Mouse (Mus musculus) MEL (cell line): Measurements from ENCODE around the gene Gm10803. TPM values are rescaled to one million over a fixed set of nuclear protein-coding genes. Genes with fewer than 3 reads are reported as not detected.

Experiments used
- DNase-seq: peaks from one replicate; pipeline ENCODE4 v3.0.0; 2011; ENCODE audit warnings: low read depth, low spot score
- H3K27ac ChIP-seq: 2 replicates; pipeline ENCODE4 v1.5.1; 2012; ENCODE audit warnings: low read depth, mild to moderate bottlenecking, control low read depth, low read length, moderate library complexity; ENCODE audit not compliant: control insufficient read depth
- H3K27me3 ChIP-seq, 2 experiments: fragments of 150-350 bp in 1 of 2; sonication (generic) in 1 of 2; 2 replicates each; pipeline ENCODE4 v1.6.1; 2012; ENCODE audit warnings: low read length in 2 of 2, mild to moderate bottlenecking in 2 of 2, improper control_type of control experiment in 1 of 2, moderate library complexity in 1 of 2; ENCODE audit not compliant: insufficient read depth in 2 of 2, control insufficient read depth in 1 of 2
- H3K36me3 ChIP-seq, 2 experiments: 2 replicates each; pipeline ENCODE4 v1.6.1; 2012 to 2014; ENCODE audit warnings: low read length in 2 of 2, improper control_type of control experiment in 1 of 2, inconsistent platforms in 1 of 2, mild to moderate bottlenecking in 1 of 2; ENCODE audit not compliant: insufficient read depth in 2 of 2, control insufficient read depth in 1 of 2
- H3K4me1 ChIP-seq, 2 experiments: fragments of 150-350 bp in 1 of 2; sonication (generic) in 1 of 2; 2 replicates each; pipeline ENCODE4 v1.6.1; 2012; ENCODE audit warnings: low read length in 2 of 2, improper control_type of control experiment in 1 of 2, mild to moderate bottlenecking in 1 of 2; ENCODE audit not compliant: insufficient read depth in 2 of 2, control insufficient read depth in 1 of 2
- H3K4me3 ChIP-seq, 2 experiments: fragments of 150-350 bp in 1 of 2; sonication (generic) in 1 of 2; 2 replicates each; pipeline ENCODE4 v1.5.1; 2012; ENCODE audit warnings: low read depth in 2 of 2, low read length in 2 of 2, mild to moderate bottlenecking in 2 of 2, moderate library complexity in 2 of 2, control low read depth in 1 of 2, improper control_type of control experiment in 1 of 2; ENCODE audit not compliant: control insufficient read depth in 1 of 2, insufficient read depth in 1 of 2
- H3K79me2 ChIP-seq: 2 replicates; pipeline ENCODE4 v1.6.1; 2012; ENCODE audit warnings: mild to moderate bottlenecking, low read length, moderate library complexity; ENCODE audit not compliant: control insufficient read depth, poor library complexity, insufficient read depth
- H3K9ac ChIP-seq: 2 replicates; pipeline ENCODE4 v1.6.1; 2012; ENCODE audit warnings: low read depth, mild to moderate bottlenecking, control low read depth, low read length, moderate library complexity; ENCODE audit not compliant: control insufficient read depth, poor library complexity, severe bottlenecking
- H3K9me3 ChIP-seq: fragments of 150-350 bp; sonication (generic); replicated peaks from 2 replicates; pipeline ENCODE4 v1.6.1; 2012; ENCODE audit warnings: mild to moderate bottlenecking, low read length, improper control_type of control experiment, moderate library complexity; ENCODE audit not compliant: insufficient read depth
- BHLHE40 ChIP-seq: IDR thresholded peaks from 2 replicates; pipeline ENCODE4 v1.6.1; 2012; ENCODE audit warnings: low read depth, mild to moderate bottlenecking, inconsistent platforms, low read length, improper control_type of control experiment, borderline replicate concordance
- CHD2 ChIP-seq: IDR thresholded peaks from 2 replicates; pipeline ENCODE4 v1.6.1; 2011; ENCODE audit warnings: low read length, improper control_type of control experiment
- ELF1 ChIP-seq: IDR thresholded peaks from 2 replicates; pipeline ENCODE4 v1.6.1; 2014; ENCODE audit warnings: low read depth, mild to moderate bottlenecking, inconsistent platforms, low read length, improper control_type of control experiment, moderate library complexity
- GABPA ChIP-seq: IDR thresholded peaks from 2 replicates; pipeline ENCODE4 v1.6.1; 2012; ENCODE audit warnings: low read depth, mild to moderate bottlenecking, inconsistent platforms, low read length, improper control_type of control experiment, moderate library complexity
- GATA1 ChIP-seq: IDR thresholded peaks from 2 replicates; pipeline ENCODE4 v1.6.1; 2011; ENCODE audit warnings: low read depth, low read length, improper control_type of control experiment
- JUND ChIP-seq: IDR thresholded peaks from 2 replicates; pipeline ENCODE4 v1.6.1; 2011; ENCODE audit warnings: low read depth, mild to moderate bottlenecking, improper control_type of control experiment, low read length
- KAT2A ChIP-seq: conservative IDR thresholded peaks from 2 replicates; pipeline ENCODE4 v1.6.1; 2012; ENCODE audit warnings: low read depth, low read length, improper control_type of control experiment, inconsistent platforms
- MAFK ChIP-seq: IDR thresholded peaks from 2 replicates; pipeline ENCODE4 v1.6.1; 2011; ENCODE audit warnings: low read depth, mild to moderate bottlenecking, low read length, improper control_type of control experiment, borderline replicate concordance
- MAX ChIP-seq: IDR thresholded peaks from 2 replicates; pipeline ENCODE4 v1.6.1; 2011; ENCODE audit warnings: low read length, improper control_type of control experiment
- MAZ ChIP-seq: IDR thresholded peaks from 2 replicates; pipeline ENCODE4 v1.6.1; 2012; ENCODE audit warnings: low read depth, mild to moderate bottlenecking, inconsistent platforms, low read length, improper control_type of control experiment
- MEF2A ChIP-seq: IDR thresholded peaks from 2 replicates; pipeline ENCODE4 v1.6.1; 2014; ENCODE audit warnings: low read depth, mild to moderate bottlenecking, inconsistent platforms, low read length, improper control_type of control experiment; ENCODE audit not compliant: poor library complexity, insufficient replicate concordance, severe bottlenecking; ENCODE audit errors: extremely low read depth
- NELFE ChIP-seq: IDR thresholded peaks from 2 replicates; pipeline ENCODE4 v1.6.1; 2011; ENCODE audit warnings: low read depth, low read length, improper control_type of control experiment
- POLR2A ChIP-seq, 2 experiments: IDR thresholded peaks; 2 replicates each; pipeline ENCODE4 v1.6.1; 2011 to 2012; ENCODE audit warnings: low read length in 2 of 2, mild to moderate bottlenecking in 2 of 2, control low read depth in 1 of 2, improper control_type of control experiment in 1 of 2, low read depth in 1 of 2, moderate library complexity in 1 of 2; ENCODE audit not compliant: control insufficient read depth in 1 of 2, insufficient read depth in 1 of 2, poor library complexity in 1 of 2
- RCOR1 ChIP-seq: IDR thresholded peaks from 2 replicates; pipeline ENCODE4 v1.6.1; 2012; ENCODE audit warnings: low read depth, mild to moderate bottlenecking, inconsistent platforms, low read length, improper control_type of control experiment
- SMC3 ChIP-seq: IDR thresholded peaks from 2 replicates; pipeline ENCODE4 v1.6.1; 2011; ENCODE audit warnings: low read depth, low read length, improper control_type of control experiment
- TAL1 ChIP-seq: IDR thresholded peaks from 2 replicates; pipeline ENCODE4 v1.6.1; 2012; ENCODE audit warnings: mild to moderate bottlenecking, inconsistent platforms, low read length, moderate library complexity, mixed read lengths
- TCF12 ChIP-seq: IDR thresholded peaks from 2 replicates; pipeline ENCODE4 v1.6.1; 2014; ENCODE audit warnings: low read depth, mild to moderate bottlenecking, inconsistent platforms, low read length, improper control_type of control experiment, moderate library complexity
- USF2 ChIP-seq, 2 experiments: IDR thresholded peaks; 2 replicates each; pipeline ENCODE4 v1.6.1; 2011 to 2012; ENCODE audit warnings: improper control_type of control experiment in 2 of 2, low read length in 2 of 2, borderline replicate concordance in 1 of 2, inconsistent platforms in 1 of 2, low read depth in 1 of 2, mild to moderate bottlenecking in 1 of 2; ENCODE audit not compliant: insufficient read depth in 1 of 2
- polyA plus RNA-seq, 2 experiments: library from polyadenylated mRNA; stranded (reverse) in 1 of 2; unstranded in 1 of 2; fragments of >175 nt in 1 of 2; fragments of >200 nt in 1 of 2; gene quantifications; 2 replicates each; pipeline versions ENCODE4 v1.2.1 to v1.2.4; 2012; ENCODE audit warnings: low replicate concordance in 2 of 2, low read depth in 1 of 2; ENCODE audit not compliant: insufficient read length in 2 of 2, insufficient read depth in 1 of 2, missing spikeins in 1 of 2
- total RNA-seq: library from RNA; depleted of rRNA; stranded (reverse); fragments of 300-350 nt; gene quantifications from 2 replicates; pipeline ENCODE4 v1.2.3, GENCODE M21; 2012

The Gm10803 gene
- total and polyA plus RNA-seq, 3 experiments, result not detected

GRCm38 (mm10) chr2:93587446-93587845 lies 27.1 kb downstream of the Gm10803 start:
- Histone ChIP-seq H3K9ac (no peak overlapping the region), H3K4me1 (no peaks in the 10 kb centered on the region), H3K9me3 (no peaks in the 10 kb centered on the region), H3K79me2 (no peaks in the 10 kb centered on the region), H3K4me3 (no peak overlapping the region), H3K36me3 (no peaks in the 10 kb centered on the region), H3K27ac (no peak overlapping the region), H3K27me3 (peaks cover 2 to 5% of the 10 kb centered on the region in 2 experiments; a peak in 3 of 4 replicates)
- no peak for DNase-seq
- TF ChIP-seq USF2 (IDR thresholded peaks at IDR 0.05; ENCODE audit: borderline replicate concordance in 1 of 2, insufficient read depth in 1 of 2, low read depth in 1 of 2, low read length in 2 of 2) (no peak), POLR2A (IDR thresholded peaks at IDR 0.05; ENCODE audit: control insufficient read depth in 1 of 2, insufficient read depth in 1 of 2, low read depth in 1 of 2, low read length in 2 of 2, poor library complexity in 1 of 2) (no peak), CHD2 (no peak), MAFK (no peak), NELFE (no peak), BHLHE40 (no peak), RCOR1 (no peak), KAT2A (no peak), TAL1 (no peak)

- H3K9ac ChIP-seq, result no peak overlapping the region
- H3K27ac ChIP-seq, result no peak overlapping the region
- H3K79me2 ChIP-seq, result no peaks in the 10 kb centered on the region
- peak; percentile 5 for DNase-seq
- peaks cover 2 to 5% of the 10 kb centered on the region in 2 experiments; a peak in 3 of 4 replicates for H3K27me3 ChIP-seq
- H3K36me3 ChIP-seq, result no peaks in the 10 kb centered on the region
- no peak for TF ChIP-seq GABPA
- no peak for TF ChIP-seq GATA1
- no peak for TF ChIP-seq ELF1
- TF ChIP-seq USF2 (IDR thresholded peaks at IDR 0.05; ENCODE audit: borderline replicate concordance in 1 of 2, insufficient read depth in 1 of 2, low read depth in 1 of 2, low read length in 2 of 2), result no peak
- H3K4me3 ChIP-seq, result no peak overlapping the region
- no peaks in the 10 kb centered on the region for H3K9me3 ChIP-seq
- no peaks in the 10 kb centered on the region for H3K4me1 ChIP-seq
These were observed 29.5 kb downstream of the Gm10803 start for GRCm38 (mm10) chr2:93589875-93590274.

- H3K4me3 ChIP-seq, result no peak overlapping the region
- no peak for TF ChIP-seq MAZ
- TF ChIP-seq MAX, result no peak
- TF ChIP-seq MEF2A, result no peak
- no peak for TF ChIP-seq JUND
- no peak for TF ChIP-seq TCF12
- TF ChIP-seq SMC3, result no peak
- no peaks in the 10 kb centered on the region for H3K79me2 ChIP-seq
- no peaks in the 10 kb centered on the region; a peak in 1 of 4 replicates for H3K27me3 ChIP-seq
- H3K9ac ChIP-seq, result no peak overlapping the region
- H3K9me3 ChIP-seq, result no peaks in the 10 kb centered on the region
- no peak overlapping the region for H3K27ac ChIP-seq
- DNase-seq, result no peak
- H3K4me1 ChIP-seq, result no peaks in the 10 kb centered on the region
- no peaks in the 10 kb centered on the region for H3K36me3 ChIP-seq
These were observed 31.3 kb downstream of the Gm10803 start for GRCm38 (mm10) chr2:93591706-93592105.
